Mouse (Mus musculus) T-helper 1 cell (primary cell): ENCODE results near the gene Slc7a7.
"Not testable (repeated sequence)": the region's sequence is repeated elsewhere in the genome, so short reads cannot be mapped to it uniquely, and the experiment has no call there.

ENCODE experiments used
- in situ Hi-C: fragments of 300-600 bp; cut with MboI, MseI; formaldehyde crosslinking; loops from one replicate; pipeline ENCODE4 v1.15.1; 2025; ENCODE audit warnings: high pct_unique_total_duplicates

Slc7a7 gene

DNA sequence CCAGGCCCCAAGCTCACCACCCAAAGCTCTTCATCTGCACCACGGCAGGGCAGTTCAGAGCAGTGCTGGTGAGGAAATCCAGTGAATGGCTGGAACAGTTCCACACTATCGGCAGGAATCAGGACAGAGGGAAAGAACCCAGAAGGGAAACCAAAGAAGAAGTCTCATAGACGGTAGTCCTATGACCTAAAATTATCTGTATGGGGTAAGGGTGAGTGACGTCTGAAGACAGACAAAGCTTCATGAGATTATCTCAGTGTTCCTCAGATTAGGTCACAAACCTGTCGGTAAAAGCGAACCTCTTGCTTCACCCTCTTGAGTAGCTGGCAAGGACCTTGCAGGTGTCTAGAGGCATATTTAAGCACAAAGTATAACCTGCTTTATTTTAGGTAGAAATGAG lies 40.4 kb downstream of the Slc7a7 start:
- in situ Hi-C loops: no loop called here

DNA sequence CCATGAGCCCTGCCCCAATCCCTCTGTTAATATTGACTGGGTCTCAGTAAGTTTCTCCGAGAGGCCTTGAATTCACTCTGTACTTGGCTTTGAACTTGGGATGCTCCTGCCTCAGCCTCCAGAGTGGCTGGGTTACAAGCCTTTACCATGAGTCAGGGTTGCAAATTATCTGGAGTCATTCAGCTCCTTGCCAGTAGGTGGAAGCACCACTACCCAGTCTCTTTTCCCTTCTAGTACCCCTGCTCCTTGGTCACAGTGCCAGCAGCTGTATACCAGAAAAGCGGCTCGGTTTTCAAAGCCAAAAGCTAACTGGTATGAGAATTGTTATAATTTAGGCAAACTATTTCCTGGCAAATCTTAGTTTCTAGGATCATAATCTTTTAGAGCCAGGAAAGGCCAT lies 41.7 kb downstream of the Slc7a7 start:
- in situ Hi-C loops: no loop called here

DNA sequence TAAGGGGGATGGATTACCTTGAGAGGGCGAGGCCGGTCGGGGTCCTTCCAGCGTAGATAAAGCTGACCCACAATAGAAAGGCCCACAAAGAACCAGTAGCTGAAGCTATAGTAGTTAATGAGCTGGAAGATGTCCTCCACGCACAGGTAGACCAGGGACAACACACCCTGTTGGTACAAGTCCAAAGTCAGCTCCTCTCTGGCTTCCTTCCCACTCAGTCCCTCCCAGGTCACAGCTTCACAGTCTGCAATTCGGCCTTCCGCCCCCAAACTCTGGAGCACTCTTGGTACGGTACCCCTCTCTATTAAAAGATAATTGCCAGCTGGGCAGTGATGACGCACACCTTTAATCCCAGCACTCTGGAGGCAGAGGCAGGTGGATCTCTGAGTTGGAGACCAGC lies 44.7 kb downstream of the Slc7a7 start:
- in situ Hi-C loops: no loop called here

DNA sequence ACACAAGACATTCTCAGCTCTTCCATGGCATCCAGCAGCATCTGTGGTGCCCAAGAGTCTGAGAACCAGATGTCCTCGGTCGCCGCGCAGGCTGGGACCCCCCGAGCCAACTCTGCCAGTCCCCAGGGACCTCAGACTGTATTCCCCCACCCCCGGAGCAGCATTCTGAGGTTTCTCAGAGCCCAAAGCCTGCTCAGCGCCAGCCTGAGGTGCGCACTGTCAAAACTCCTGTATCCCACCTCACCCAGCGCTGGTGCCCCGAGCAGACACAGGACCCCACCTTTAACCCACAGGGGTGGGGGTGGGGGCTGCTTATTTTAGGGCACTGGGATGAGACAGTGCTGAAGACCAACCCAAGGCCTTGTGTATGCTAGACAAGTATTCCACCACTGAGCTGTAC lies 46.1 kb downstream of the Slc7a7 start:
- in situ Hi-C loops: no loop called here

DNA sequence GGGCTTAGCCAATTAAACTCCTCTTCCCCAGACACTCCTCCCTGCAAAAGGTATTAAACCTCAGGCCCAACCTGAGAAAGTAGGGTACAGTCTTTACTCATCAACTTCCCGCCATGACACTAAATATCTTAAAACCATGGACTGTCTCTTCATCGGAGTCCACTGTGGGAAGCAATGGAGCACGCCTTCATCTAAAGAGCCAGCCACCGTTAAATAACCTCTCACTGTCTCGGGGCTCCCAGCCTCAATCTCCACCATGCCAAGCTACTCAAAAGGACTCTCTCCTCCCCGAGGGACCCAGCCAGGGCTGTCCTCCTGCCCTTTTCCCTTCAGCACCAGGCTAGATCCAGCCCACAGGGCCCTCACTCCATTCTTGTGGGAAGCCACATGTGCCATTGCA lies 47.0 kb downstream of the Slc7a7 start:
- in situ Hi-C loops: no loop called here

DNA sequence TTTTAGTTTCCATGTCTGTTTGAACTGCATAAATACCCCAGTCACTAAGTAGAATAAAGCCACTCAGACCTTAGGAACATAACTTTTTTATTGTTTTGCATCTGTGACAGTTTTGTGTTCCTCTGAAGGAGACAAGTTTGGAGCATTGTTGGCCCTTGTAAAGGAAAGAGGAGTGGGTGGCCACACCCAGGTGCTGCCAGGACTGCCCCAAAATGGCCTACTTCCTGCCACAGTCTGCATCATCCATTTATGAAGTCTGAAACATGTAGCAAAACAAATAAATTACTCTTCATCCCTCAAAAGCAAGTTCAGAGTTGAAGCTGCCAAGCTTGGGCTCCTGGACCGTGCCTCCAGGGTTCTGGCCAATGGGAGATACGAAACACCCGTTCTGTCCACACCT lies 48.2 kb downstream of the Slc7a7 start:
- in situ Hi-C loops: loop anchor here (10.0 kb wide), 1 partner anchor 825 kb away; no protein-coding TSS in a partner anchor

DNA sequence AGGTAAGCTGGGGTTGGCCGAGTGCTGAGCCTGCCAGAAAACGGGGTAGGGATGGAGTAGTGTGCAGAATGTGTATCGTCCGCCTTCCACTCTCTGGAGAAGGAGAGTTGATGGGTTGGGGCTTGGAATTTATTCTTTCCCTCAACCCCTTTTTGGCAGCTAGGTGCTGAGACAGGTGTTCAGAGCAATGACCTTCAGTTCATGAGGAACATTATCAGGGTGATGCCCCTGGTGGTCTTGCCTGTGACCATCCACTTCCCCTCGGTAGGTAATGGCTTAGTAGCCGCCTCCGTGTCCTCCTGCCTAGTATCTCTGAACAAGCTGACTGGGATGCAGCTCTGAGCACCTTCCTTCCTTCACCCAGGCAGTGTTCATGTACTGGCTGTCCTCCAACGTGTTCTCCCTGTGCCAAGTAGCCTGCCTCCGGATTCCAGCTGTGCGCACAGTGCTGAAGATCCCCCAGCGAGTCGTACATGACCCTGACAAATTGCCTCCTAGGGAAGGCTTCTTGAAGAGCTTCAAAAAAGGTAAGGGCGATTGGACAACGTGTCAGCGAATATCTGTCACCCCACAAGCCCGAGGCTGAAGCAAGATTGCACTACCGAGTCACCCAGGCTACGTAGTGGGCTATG lies 50.0 kb downstream of the Slc7a7 start:
- in situ Hi-C loops: loop anchor here (10.0 kb wide), 1 partner anchor 823 kb away; no protein-coding TSS in a partner anchor

DNA sequence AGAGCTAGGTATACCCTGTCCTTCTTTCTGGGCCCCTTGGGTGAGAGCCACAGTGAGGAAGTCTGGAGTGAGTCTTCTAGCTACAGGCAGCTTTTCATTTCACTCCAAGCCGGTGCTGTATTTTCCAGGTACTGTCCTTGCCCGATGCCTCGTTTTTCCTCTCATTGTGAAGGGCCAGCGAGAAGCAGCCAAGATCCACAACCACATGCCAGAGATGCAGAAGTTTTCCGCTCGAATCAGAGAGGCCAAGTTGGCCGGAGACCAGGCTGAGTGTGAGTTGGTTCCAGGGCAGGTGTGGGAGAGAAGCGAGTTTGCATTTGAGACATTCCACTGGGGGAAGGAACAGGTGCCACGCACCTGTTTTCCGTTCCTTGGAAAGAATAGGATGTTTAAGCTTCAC lies 51.0 kb downstream of the Slc7a7 start:
- in situ Hi-C loops: loop anchor here (10.0 kb wide), 1 partner anchor 822 kb away; no protein-coding TSS in a partner anchor

DNA sequence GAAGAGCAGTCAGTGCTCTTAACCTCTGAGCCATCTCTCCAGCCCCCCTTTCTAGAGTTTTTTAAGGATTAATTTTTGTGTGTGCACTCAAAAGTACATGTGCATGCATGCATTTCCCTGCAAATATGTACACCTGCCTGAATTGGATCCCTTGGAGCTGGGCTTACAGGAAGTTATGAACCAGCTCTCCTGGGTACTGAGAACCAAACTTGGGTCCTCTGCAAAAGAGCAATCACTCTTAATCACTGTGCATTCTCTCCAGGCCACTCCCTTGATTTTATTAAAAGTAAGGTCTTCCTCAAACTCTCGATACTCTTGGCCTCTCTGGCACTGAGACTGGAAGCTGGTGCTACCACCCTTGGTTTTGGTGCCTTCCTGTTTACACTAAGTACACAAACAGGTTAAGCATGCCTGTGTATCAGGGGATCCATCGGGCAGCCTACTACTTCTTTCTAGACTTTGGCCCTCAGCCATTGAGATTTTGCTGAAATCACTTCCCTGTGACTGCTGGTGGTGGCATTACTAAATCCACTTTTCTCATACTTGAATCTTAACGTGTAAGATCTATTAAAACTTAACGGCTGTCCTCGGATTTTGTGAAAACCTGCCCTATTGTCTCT lies 52.4 kb downstream of the Slc7a7 start:
- in situ Hi-C loops: loop anchor here (10.0 kb wide), 1 partner anchor 820 kb away; no protein-coding TSS in a partner anchor

DNA sequence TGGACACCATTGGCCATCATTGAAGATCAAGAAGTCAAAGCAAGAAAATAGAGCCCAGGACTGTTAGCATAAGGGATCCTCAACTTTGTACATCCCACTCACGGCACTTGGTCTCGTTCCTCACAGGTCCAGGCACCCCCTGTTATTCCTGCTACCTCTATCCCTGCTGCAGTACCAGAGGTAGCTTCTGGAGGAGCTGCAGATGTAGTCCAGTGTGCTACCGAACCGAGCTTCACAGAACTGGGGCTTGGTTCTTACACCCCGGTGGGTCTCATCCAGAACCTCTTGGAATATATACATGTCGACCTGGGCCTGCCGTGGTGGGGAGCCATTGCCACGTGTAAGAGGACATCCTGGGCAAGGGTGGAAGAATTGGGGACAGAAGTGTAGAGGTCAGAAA lies 54.4 kb downstream of the Slc7a7 start:
- in situ Hi-C loops: loop anchor here (10.0 kb wide), 1 partner anchor 818 kb away; no protein-coding TSS in a partner anchor

DNA sequence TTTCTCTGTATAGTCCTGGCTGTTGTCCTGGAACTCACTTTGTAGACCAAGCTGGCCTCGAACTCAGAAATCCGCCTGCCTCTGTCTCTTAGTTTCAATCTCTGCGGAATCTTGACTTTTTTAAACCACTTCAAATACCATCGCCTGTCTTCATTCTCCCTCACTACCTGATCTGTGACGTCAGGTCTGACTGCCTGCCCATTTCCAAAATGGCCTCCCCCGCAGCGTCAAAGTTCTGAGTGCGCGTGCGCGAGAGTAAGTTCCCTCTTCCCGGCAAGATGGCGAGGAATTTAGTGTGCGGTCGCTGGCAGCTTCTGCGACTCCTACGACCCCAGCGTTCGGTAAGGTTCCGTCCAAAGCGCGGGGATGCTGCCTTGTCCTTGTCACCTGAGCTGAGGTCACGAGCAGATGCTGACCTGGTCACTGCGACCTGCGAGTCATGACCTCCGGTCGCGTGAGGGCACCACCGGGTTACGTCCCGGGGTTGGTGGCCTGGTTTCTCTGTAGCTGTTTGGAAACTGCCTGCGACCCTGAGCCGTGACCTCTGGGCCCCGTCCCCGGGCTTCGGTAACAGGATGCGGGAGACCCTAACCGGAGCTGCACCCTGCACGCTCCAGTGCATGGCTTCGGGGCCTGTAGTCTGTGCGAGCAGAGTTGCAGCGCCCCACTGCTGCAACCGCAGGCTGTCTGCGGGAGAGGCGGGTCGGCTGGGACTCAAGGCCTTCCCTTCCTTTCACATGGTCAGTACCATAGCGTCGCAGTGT lies 56.8 kb downstream of the Slc7a7 start, which contains the start of gene Oxa1l:
Gene Oxa1l (plus strand): TSS at position 258 of the 764 bp plus-strand sequence.
- in situ Hi-C loops: loop anchor here (10.0 kb wide), 1 partner anchor 816 kb away; no protein-coding TSS in a partner anchor

DNA sequence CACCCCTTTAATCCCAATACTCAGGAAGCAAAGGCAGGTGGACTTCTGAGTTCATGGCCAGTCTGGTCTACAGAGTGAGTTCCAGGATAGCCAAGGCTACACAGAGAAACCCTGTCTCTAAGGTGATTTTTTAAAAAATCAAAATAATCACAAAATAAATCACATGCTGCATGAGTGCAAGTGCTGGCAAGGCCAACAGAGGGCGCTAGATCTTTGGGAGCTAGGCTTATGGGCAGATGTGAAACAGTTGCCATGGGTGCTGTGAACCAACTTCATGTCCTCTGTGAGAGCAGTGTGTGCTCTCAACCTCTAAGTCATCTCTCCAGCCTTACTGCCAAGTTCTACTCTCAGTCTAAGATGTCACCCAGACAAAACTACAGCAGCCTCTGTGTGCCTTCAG lies 63.2 kb downstream of the Slc7a7 start:
- in situ Hi-C loops: no loop called here

DNA sequence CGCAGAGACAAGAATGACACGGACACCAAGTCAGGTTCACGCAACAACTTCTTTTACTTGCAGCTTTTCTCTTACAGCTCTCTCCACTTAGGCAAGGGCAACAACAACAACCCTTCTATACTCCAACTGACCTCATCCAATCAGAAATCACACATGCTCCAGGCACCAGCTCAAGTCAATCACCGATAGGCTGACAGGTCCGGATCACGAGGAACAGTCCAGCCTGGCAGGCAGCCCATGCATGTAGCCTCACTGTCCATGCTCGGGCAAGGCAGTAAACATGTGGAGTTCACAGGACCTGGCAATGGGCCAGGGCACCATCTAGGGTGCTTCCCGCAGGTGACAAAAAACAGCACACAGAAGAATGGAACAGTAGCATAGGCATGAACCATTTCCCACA lies 65.3 kb downstream of the Slc7a7 start:
- in situ Hi-C loops: no loop called here

DNA sequence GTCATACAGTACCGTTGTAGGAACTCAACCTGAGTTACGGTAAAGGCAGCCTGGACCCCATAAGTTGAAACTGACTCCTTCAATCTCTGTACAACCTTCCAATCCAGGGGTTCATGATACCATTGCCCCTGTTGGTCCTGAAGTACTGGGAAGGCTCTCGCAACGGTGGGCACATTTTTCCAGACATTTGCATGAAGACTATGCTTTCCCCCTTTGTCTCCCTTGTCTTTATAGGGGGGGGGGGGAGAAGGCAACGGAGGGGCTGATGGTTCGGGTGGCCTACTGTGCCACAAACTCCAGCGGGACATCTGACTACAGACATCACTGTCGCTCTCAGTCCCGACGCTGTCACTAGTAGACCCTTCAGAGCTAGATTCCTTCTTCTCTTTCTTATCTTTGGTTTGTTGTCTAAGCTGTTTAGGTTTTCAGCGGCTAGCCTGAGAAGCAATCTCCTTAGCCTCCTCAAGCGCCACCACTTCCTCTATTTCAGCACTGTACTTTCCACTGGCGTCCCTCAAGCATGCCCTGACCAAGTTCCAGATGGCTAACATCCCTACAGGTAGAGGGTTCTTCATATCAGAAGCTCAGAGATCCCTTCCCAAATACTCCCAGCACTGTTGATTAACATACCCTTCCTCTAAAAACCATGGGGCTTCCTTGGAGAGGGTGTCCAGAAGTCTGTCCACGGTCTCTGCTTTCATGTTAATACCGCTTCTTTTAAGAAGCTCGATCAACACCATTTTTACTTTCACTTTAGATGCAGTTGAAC lies 66.6 kb downstream of the Slc7a7 start:
- in situ Hi-C loops: not testable (repeated sequence)

DNA sequence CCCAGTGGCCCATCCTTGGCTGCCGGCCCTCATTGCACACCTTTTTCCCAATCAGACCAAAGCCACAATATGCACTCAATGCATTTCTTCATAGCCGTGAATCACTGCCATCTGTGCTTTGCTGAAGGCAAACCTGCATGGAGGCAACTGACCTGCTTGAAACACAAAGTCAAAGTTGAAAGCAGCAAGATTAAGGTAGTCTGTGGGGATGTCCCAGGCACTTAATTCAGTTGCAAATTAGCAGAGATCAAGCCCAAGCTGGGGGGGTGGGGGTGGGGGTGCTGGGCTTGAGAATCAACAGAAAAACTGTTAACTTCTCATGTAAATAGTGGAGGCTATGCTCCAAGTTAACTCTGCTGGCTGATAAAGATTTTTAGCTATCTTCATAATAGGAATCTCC lies 75.8 kb downstream of the Slc7a7 start:
- in situ Hi-C loops: not testable (repeated sequence)

DNA sequence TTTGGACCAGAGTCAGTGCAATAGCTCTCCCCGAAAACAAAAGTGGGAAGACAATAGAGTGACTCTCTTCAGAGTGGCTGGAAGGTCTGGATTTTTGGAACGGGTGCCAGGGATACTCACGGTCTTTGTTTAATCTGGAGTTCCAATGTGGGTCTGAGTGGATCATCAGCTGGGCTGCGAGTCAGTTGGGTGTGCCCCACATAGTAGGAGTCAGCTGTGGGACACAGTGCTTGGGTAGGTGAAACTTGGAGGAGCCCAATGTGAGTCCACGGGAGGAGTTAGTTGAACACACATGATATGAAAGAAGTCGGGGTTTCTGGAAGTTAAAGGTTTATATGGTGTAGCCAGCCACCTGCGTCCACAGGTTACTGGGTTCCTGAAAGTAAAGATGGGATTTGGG lies 76.7 kb downstream of the Slc7a7 start:
- in situ Hi-C loops: no loop called here

DNA sequence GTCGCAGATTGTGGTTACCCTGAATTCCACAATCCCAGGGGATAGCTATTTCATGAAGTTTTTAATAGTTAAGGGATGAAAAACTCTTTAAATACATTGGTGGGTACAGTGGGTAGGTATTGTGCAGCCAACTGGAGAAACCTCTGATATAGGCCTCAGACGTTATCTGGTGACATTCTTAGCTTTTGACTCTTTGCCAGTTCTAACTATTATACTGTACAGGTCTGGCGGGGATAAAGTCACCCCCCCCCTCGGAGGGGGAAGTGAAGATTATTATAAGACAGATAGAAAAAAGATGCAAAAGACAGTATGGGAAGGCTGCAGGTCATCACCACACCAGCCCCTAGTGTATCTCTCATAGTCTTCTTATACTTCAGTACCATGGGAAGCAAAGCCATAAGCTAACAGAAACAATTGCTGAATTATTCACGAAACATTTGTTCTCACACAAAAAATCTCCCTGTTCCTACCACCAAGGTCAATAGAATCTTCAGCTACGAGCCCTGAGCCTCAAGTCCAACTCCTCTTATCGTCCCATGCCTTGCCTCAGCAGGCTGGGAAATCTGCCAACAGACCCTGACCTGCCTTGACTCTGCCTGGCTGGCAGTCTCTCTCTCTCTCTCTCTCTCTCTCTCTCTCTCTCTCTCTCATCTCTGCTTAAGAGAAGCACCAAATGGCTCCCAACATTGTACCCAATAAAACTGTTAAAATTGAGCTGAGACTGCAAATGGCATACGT lies 84.0 kb downstream of the Slc7a7 start:
- in situ Hi-C loops: no loop called here

DNA sequence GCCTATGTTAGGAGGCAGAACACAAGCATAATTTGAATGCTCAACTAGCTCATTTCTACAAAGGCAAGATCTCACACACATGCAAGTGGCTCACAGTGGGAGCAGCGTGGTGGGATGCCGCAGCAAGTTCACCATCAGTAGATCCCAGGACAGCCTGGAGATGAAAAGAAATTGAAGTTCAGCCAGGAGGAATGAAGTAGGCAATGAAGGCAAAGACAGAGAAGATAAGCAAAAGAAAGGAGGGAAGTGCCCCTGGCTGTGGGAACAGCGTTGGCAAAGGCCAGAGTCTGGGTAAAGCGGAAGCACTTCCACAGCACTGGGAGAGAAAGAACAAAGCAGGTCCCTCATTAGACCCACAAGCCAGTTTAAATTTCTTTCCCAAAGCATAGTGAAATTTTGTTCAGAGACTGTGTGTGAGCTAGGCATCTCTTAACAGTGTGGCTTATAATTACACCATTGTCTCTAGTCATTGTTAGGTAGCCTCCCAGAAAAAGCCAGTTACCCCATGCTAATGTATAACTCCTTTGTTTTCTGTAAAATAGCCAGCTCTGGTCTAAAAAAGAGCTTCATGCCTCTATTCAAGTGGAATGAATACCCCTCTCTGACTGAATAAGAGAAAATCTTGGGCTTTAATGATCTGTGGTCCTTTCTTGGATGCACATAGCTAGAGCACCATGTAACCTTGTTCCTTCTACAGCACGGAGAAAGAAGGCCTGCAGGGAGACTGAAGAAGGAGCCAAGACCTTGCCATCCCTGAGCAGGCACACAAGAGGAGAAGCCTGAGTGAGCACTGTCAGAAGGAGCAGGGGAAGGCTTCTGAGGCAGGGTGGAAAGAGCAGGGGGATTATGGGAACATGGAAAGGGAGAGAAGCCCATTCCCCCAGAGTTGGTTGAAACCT lies 85.2 kb downstream of the Slc7a7 start:
- in situ Hi-C loops: no loop called here

DNA sequence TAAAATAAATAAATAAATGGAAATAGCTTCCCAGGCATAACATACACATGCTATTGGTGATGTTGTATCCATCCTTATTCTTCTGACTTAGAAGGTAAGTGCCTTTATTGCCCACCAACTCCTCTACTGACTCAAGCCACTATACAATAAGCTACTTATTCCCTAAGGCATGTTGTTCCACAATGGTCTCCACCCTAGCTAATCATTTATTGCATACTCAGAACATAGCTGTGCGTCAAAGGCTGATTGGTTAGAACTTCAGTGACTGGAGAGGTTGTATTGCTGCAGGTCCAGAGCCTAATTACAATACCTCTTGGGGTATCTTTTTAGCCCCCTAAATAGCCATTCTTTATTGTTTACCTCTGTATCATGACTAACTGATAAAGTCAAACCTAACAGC lies 86.4 kb downstream of the Slc7a7 start:
- in situ Hi-C loops: no loop called here

DNA sequence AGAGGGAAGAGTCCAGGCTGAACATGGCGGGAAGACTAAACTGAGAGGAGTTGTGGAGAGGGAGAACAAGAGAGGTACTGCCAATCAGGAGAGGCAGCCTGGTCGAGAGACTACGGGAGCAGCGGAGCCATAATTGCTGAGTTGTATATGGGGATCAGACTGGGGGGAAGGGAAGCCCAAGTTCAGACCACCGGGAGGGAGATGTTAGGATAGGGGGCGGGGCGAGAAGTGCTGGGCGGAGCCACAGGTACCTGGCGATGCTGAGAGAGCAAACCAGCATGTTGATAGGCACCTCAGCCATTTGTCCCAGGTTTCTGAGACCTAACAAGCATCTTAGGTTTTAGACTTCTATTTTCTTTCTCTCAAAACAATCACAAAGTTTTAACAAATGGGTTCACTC lies 88.4 kb downstream of the Slc7a7 start:
- in situ Hi-C loops: no loop called here
